Mouse (Mus musculus) lung, embryonic 14.5 days (tissue): ENCODE measurements at regions not wholly inside any gene's neighbourhood (a gene's known extent, or its start where the extent isn't known, plus 50 kb on each side); places are given as distances from the start of the nearest gene placed in this dataset.
"Not testable (repeated sequence)": the region's sequence is repeated elsewhere in the genome, so short reads cannot be mapped to it uniquely, and the experiment has no call there.

Experiments used
- ATAC-seq: fragments of 200-750 bp; cut with Nextera tagmentation; 2 replicates; pipeline ENCODE4 v1.8.0; 2017; ENCODE audit warnings: mild to moderate bottlenecking, moderate TSS enrichment, moderate library complexity; ENCODE audit not compliant: insufficient read depth
- DNase-seq: peaks from one replicate; pipeline ENCODE4 v3.0.0-alpha.2; 2015
- H3K27ac ChIP-seq: fragments of 300-500 bp; sonication (generic); 2 replicates; pipeline ENCODE4 v1.5.1; 2014; ENCODE audit warnings: low read depth, mild to moderate bottlenecking, moderate library complexity
- H3K27me3 ChIP-seq: fragments of 300-500 bp; sonication (generic); 2 replicates; pipeline ENCODE4 v1.6.1; 2014; ENCODE audit warnings: low read length, control low read depth; ENCODE audit not compliant: insufficient read depth
- H3K36me3 ChIP-seq: fragments of 300-500 bp; sonication (generic); 2 replicates; pipeline ENCODE4 v1.6.1; 2014; ENCODE audit warnings: control low read depth; ENCODE audit not compliant: insufficient read depth
- H3K4me1 ChIP-seq: fragments of 300-500 bp; sonication (generic); 2 replicates; pipeline ENCODE4 v1.6.1; 2014; ENCODE audit warnings: antibody characterized with exemption, control low read depth; ENCODE audit not compliant: insufficient read depth
- H3K4me2 ChIP-seq: fragments of 300-500 bp; sonication (generic); 2 replicates; pipeline ENCODE4 v1.6.1; 2014; ENCODE audit warnings: mild to moderate bottlenecking
- H3K4me3 ChIP-seq: fragments of 300-500 bp; sonication (generic); 2 replicates; pipeline ENCODE4 v1.5.1; 2014; ENCODE audit warnings: low read depth, low read length
- H3K9ac ChIP-seq: fragments of 300-500 bp; sonication (generic); 2 replicates; pipeline ENCODE4 v1.6.1; 2014
- H3K9me3 ChIP-seq: fragments of 300-500 bp; sonication (generic); 2 replicates; pipeline ENCODE4 v1.6.1; 2016; ENCODE audit warnings: low read depth, low read length, control low read depth
- CTCF ChIP-seq: IDR thresholded peaks from 2 replicates; pipeline ENCODE4 v1.5.1; 2016; ENCODE audit warnings: antibody characterized with exemption, low read depth
- WGBS: fragments of 180-500 bp; shearing (Covaris S2); extraction: QIAGEN DNeasy Blood & Tissue Kit; methylation state at CpG from one replicate; pipeline ENCODE4 v1.1.7; 2014; 5-methylcytosine and 5-hydroxymethylcytosine counted together

DNA sequence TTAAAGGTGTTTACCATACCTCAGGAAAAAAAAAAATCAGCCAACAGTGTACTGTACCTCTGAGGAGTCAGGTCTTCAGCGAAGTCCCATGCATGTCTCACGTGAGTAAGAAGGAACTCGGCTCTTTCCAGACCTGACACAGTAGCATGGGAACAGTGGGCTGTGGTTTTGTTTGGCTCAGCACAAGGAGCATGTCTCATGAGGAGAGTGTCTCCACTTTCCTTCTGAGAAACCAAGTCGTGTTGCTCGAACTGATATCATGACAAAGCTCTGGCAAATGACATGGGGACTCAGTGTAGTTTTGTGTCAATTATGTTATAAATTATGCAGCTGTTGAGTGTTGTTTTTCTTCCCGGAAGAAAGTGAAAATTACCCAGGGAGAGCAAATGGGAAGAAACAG, 316.0 kb downstream of the Pros1 start:
- no peak overlapping the region for H3K4me2 ChIP-seq
- no peaks in the 10 kb centered on the region for H3K4me1 ChIP-seq
- no peak overlapping the region for H3K9ac ChIP-seq
- 55% methylated on average over 6 of the region's 6 CpGs for WGBS
- no peaks in the 10 kb centered on the region for H3K36me3 ChIP-seq
- H3K27ac ChIP-seq: no peak overlapping the region
- no peaks in the 10 kb centered on the region for H3K9me3 ChIP-seq
- no peak for ATAC-seq
- H3K4me3 ChIP-seq: no peak overlapping the region
- no peak for TF ChIP-seq CTCF
- no peaks in the 10 kb centered on the region for H3K27me3 ChIP-seq
- no peak for DNase-seq

DNA sequence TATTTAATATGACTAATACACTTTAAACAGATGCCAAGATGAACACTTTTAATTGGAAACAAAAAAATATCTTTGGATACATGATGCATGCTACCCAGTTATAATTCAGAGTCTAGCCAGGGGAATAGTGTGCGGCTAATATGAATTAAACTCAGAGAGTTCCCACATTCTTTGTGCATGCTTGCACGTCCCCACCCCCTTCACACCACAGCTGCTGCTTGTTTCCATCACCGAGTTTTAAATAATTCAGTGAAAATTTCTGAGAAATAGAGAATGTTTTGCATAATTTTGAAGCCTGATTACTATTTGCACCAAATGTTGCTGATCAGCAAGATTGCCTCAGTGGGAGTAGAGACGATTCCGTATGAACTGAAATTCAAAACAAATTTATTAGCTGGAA, 325.1 kb downstream of the Pros1 start:
- ATAC-seq: no peak
- WGBS: 42% methylated on average over 5 of the region's 5 CpGs
- no peaks in the 10 kb centered on the region for H3K9me3 ChIP-seq
- H3K4me2 ChIP-seq: no peak overlapping the region
- H3K36me3 ChIP-seq: no peaks in the 10 kb centered on the region
- no peaks in the 10 kb centered on the region for H3K4me1 ChIP-seq
- no peak overlapping the region for H3K27ac ChIP-seq
- peak; percentile 49 for DNase-seq
- no peak overlapping the region for H3K9ac ChIP-seq
- H3K4me3 ChIP-seq: no peak overlapping the region
- no peak for TF ChIP-seq CTCF
- H3K27me3 ChIP-seq: no peaks in the 10 kb centered on the region

DNA sequence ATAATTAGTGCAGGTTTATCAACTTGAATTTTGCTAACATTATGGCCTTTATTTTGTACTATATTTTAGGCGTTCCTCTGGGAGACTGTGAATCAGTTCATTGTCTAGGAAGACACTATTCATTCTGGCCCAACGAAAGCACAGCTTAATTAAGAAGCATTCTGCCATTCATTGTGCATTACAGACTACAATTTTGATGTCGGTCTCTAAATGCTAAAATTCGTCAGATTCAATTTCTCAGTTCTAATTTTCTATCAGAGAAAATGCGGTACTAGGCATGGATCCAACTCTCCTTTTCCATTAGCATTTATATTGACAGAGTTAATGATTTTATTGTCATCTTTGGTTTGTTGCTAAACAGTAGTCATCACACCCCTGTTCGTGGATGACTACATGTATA, 337.1 kb downstream of the Pros1 start:
- TF ChIP-seq CTCF: no peak
- H3K9ac ChIP-seq: no peak overlapping the region
- H3K4me2 ChIP-seq: no peak overlapping the region

DNA sequence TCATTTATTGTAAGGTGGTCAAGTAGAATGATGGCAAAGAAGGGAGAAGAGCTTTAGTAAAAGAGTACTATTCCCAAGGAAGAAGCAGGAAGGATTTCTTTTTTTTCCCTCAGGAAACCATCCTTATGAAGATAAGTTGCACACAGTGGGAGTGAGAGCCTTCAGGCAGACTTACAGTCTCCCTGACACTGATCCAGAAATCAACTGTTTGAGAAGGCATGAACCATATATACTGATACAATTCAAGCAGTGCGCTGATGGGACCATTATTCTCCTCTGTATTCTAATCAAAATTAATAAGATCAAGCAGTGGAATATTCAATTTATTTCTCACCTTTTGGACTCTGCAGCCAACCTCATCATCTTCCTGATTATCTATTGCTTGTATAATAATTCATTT, 337.5 kb downstream of the Pros1 start:
- Histone ChIP-seq H3K4me3 (no peak overlapping the region), H3K4me2 (no peak overlapping the region), H3K27me3 (no peaks in the 10 kb centered on the region), H3K9ac (no peak overlapping the region), H3K27ac (no peak overlapping the region), H3K4me1 (no peaks in the 10 kb centered on the region), H3K9me3 (no peaks in the 10 kb centered on the region), H3K36me3 (no peaks in the 10 kb centered on the region)
- no peak for TF ChIP-seq CTCF
- WGBS: 87% methylated on average over 1 of the region's 1 CpGs
- DNase-seq (no peak), ATAC-seq (no peak)

More for the DNA sequence above, 337.1 kb downstream of the Pros1 start:
- ATAC-seq: no peak
- H3K4me1 ChIP-seq: no peaks in the 10 kb centered on the region
- 85% methylated on average over 6 of the region's 6 CpGs for WGBS
- H3K27me3 ChIP-seq: no peaks in the 10 kb centered on the region
- H3K4me3 ChIP-seq: no peak overlapping the region
- DNase-seq: no peak
- no peak overlapping the region for H3K27ac ChIP-seq
- no peaks in the 10 kb centered on the region for H3K36me3 ChIP-seq
- H3K9me3 ChIP-seq: no peaks in the 10 kb centered on the region

DNA sequence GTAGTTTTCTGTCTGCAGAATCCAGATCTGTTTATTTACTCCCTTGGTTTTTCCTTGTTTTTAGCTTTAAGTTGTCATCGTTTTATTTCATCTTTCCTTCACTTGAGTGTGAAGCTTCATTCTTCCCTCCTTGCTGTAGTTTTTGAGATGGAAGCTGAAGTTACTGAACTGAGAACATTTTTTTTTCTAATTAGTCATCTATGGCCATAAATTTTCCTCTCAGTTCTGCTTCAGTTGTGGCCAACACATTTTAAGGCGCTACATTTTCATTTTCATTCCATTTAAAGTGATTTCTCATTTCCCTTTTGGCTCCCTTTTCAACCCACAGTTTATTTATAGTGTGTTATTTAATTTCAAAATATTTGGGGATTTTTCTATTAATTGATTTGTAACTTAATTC, 340.5 kb downstream of the Pros1 start:
- DNase-seq (no peak), ATAC-seq (no peak)
- Histone ChIP-seq H3K4me3 (no peak overlapping the region), H3K4me2 (no peak overlapping the region), H3K9me3 (no peaks in the 10 kb centered on the region), H3K27ac (no peak overlapping the region), H3K4me1 (no peaks in the 10 kb centered on the region), H3K27me3 (no peaks in the 10 kb centered on the region), H3K36me3 (no peaks in the 10 kb centered on the region), H3K9ac (no peak overlapping the region)
- no peak for TF ChIP-seq CTCF
- WGBS: 70% methylated on average over 2 of the region's 2 CpGs

DNA sequence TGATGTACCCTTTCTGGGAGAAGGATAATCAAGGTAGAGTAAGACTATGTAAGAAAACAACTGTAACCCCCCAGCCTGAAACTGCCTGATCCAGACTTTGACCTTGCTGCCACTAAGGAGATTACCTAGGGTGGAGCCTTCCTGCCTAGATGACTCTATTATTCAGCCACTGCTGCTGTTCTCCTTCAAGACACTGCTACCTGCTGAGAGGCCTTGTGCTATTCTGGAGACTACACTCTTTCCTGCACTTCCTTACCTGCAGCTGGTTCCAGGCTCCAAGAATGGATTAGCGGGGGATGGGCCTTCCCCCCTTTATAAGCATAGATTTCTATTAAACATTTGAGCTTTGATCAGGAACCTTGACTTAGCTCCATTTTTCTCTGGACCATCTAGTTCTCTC, 359.4 kb downstream of the Pros1 start:
- H3K27ac ChIP-seq, H3K4me3 ChIP-seq, H3K27me3 ChIP-seq, H3K36me3 ChIP-seq, H3K4me2 ChIP-seq, H3K9me3 ChIP-seq, DNase-seq, H3K9ac ChIP-seq, H3K4me1 ChIP-seq, ATAC-seq: not testable (repeated sequence)
- 94% methylated on average over 1 of the region's 1 CpGs for WGBS

DNA sequence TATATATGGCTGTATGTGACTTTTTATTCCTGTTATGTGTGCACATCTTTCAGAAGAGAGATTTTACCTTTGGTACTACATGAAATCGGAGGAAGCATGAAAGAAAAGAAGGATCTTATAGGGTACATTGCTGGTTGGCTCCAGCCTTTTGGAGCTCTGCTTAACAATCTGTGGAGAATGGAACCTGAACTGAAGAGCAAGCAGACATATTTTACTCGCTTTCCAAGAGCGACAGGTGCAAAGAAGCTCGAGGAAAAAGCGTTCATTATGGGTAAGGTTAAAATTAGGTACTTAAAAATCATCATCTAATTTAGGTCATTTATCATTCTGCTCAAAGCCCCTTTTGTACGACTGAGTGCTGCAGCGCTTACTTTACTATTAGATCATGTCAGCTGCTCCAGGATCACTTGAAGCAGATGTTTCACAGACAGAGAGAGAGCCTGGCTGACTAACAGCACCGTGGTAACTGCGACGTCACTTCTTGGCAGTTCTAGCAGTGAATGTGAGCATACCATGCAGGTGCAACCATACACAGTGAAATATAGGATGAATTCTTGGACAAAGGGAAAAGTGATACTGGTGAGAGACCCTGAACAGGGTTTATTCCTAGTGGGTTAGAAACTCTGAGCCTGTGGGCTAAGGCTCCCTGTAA, 366.2 kb downstream of the Pros1 start:
- H3K36me3 ChIP-seq: no peaks in the 10 kb centered on the region
- H3K4me2 ChIP-seq: no peak overlapping the region
- no peaks in the 10 kb centered on the region for H3K27me3 ChIP-seq
- no peak for TF ChIP-seq CTCF
- ATAC-seq (peak; percentile 41; the same call in 1 of the 2 replicates), DNase-seq (no peak)
- no peak overlapping the region for H3K4me3 ChIP-seq
- peaks cover 4% of the 10 kb centered on the region; the same call in 1 of the 2 replicates for H3K4me1 ChIP-seq
- no peaks in the 10 kb centered on the region for H3K9me3 ChIP-seq
- no peak overlapping the region for H3K27ac ChIP-seq
- H3K9ac ChIP-seq: no peak overlapping the region
- 48% methylated on average over 10 of the region's 10 CpGs for WGBS

DNA sequence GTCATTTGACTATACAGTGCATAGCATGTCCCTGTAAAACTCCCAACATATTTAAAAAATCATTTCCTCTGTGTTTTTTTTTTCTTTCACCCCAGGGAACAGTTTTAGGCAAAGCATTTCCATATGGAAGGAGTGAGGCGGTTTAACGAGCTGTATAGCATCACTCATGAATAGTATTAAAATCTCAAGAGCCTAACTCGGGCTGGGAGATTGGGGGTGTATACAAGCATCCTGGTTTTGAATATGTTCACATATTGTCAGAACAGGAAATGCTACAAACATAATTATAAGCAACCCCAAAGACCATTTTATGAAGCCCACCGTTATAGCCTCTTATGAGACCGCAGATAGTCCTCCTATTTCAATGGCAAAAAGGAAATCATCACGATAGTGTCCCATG, 370.5 kb downstream of the Pros1 start:
- Histone ChIP-seq H3K9me3 (no peaks in the 10 kb centered on the region), H3K9ac (no peak overlapping the region), H3K27me3 (no peaks in the 10 kb centered on the region), H3K4me3 (no peak overlapping the region), H3K36me3 (no peaks in the 10 kb centered on the region), H3K4me2 (no peak overlapping the region), H3K4me1 (peaks cover 4% of the 10 kb centered on the region; the same call in 1 of the 2 replicates), H3K27ac (no peak overlapping the region)
- TF ChIP-seq CTCF: no peak
- 80% methylated on average over 6 of the region's 6 CpGs for WGBS
- no peak for DNase-seq
- ATAC-seq: no peak
